Mouse (Mus musculus) neural tube, embryonic 15.5 days (tissue): Measurements from ENCODE around the gene Hs6st3. TPM values are rescaled to one million over a fixed set of nuclear protein-coding genes. Genes with fewer than 3 reads are reported as not detected.

ENCODE experiments used
- ATAC-seq: fragments of 200-750 bp; cut with Nextera tagmentation; 2 replicates; pipeline ENCODE4 v1.8.0; 2017; ENCODE audit warnings: mild to moderate bottlenecking, moderate TSS enrichment, moderate library complexity; ENCODE audit not compliant: low FRiP score
- H3K27ac ChIP-seq: fragments of 300-500 bp; sonication (generic); replicated peaks from 2 replicates; pipeline ENCODE4 v1.5.1; 2015; ENCODE audit warnings: mild to moderate bottlenecking, inconsistent platforms
- H3K27me3 ChIP-seq: fragments of 300-500 bp; sonication (generic); replicated peaks from 2 replicates; pipeline ENCODE4 v1.6.1; 2015; ENCODE audit warnings: inconsistent platforms
- H3K36me3 ChIP-seq: fragments of 300-500 bp; sonication (generic); 2 replicates; pipeline ENCODE4 v1.6.1; 2015; ENCODE audit warnings: inconsistent platforms
- H3K4me1 ChIP-seq: fragments of 300-500 bp; sonication (generic); 2 replicates; pipeline ENCODE4 v1.6.1; 2015; ENCODE audit warnings: inconsistent platforms
- H3K4me2 ChIP-seq: fragments of 300-500 bp; sonication (generic); 2 replicates; pipeline ENCODE4 v1.6.1; 2015; ENCODE audit warnings: inconsistent platforms, mild to moderate bottlenecking, moderate library complexity
- H3K4me3 ChIP-seq: fragments of 300-500 bp; sonication (generic); replicated peaks from 2 replicates; pipeline ENCODE4 v1.5.1; 2015; ENCODE audit warnings: mild to moderate bottlenecking, inconsistent platforms
- H3K9ac ChIP-seq: fragments of 300-500 bp; sonication (generic); replicated peaks from 2 replicates; pipeline ENCODE4 v1.6.1; 2015; ENCODE audit warnings: mild to moderate bottlenecking, inconsistent platforms
- H3K9me3 ChIP-seq: fragments of 300-500 bp; sonication (generic); replicated peaks from 2 replicates; pipeline ENCODE4 v1.6.1; 2016; ENCODE audit warnings: inconsistent platforms
- WGBS: fragments of 180-500 bp; shearing (Covaris S2); methylation state at CpG from one replicate; pipeline ENCODE4 v1.1.7; 2015; ENCODE audit warnings: mixed read lengths; 5-methylcytosine and 5-hydroxymethylcytosine counted together
- polyA plus RNA-seq: library from polyadenylated mRNA; unstranded; fragments of >200 nt; fragmentation: Nextera tagmentation; extraction: Ambion mirVana; gene quantifications from 2 replicates; pipeline ENCODE4 v1.2.1, GENCODE M21; 2015

Gene Hs6st3
- polyA plus RNA-seq, 1 experiment from 2014 or later: 2.1 TPM

DNA sequence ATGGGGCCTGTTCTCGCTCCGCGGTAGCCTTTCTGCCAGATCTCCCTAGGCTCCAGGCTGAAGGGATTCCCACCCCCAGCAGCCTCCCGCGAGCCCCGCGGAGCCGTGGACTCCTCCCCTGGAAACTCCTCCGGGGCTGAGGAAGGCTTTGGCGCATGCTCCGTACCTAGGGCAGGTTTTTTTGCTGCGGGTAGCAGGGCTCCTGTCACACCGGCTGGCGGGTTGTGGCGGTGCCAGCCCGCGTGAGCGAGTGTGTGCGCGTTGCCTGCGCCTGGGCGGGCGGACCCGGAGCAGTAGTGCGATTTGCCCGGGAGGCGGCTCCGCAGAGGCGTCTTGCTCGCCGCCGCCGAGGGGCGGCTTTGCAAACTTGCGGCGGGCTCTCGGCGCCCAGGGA lies 632 bp upstream of the Hs6st3 start:
- peak overlapping the region; percentile 57 for H3K9ac ChIP-seq
- under 1% methylated on average over 38 of the region's 38 CpGs for WGBS
- peak overlapping the region; percentile 57 for H3K27ac ChIP-seq
- peaks cover 24% of the 10 kb centered on the region for H3K4me1 ChIP-seq
- H3K9me3 ChIP-seq: no peaks in the 10 kb centered on the region
- H3K4me3 ChIP-seq: peak overlapping the region; percentile 74
- peak; percentile 90 for ATAC-seq
- H3K36me3 ChIP-seq: no peaks in the 10 kb centered on the region
- peak overlapping the region; percentile 94 for H3K4me2 ChIP-seq
- H3K27me3 ChIP-seq: peaks cover 21% of the 10 kb centered on the region

DNA sequence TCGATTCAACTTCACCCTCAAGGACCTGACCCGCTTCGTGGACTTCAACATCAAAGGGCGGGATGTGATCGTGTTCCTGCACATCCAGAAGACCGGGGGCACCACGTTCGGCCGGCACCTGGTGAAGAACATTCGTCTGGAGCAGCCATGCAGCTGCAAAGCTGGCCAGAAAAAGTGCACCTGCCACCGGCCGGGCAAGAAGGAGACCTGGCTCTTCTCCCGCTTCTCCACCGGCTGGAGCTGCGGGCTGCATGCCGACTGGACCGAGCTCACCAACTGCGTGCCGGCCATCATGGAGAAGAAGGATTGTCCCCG lies 602 bp downstream of the Hs6st3 start:
- H3K9ac ChIP-seq: peak overlapping the region; percentile 57
- H3K4me2 ChIP-seq: peak overlapping the region; percentile 94
- under 1% methylated on average over 20 of the region's 20 CpGs for WGBS
- peak overlapping the region; percentile 74 for H3K4me3 ChIP-seq
- no peak overlapping the region for H3K27ac ChIP-seq
- H3K36me3 ChIP-seq: no peaks in the 10 kb centered on the region
- peaks cover 24% of the 10 kb centered on the region for H3K4me1 ChIP-seq
- ATAC-seq: no peak
- no peaks in the 10 kb centered on the region for H3K9me3 ChIP-seq
- peaks cover 21% of the 10 kb centered on the region for H3K27me3 ChIP-seq

DNA sequence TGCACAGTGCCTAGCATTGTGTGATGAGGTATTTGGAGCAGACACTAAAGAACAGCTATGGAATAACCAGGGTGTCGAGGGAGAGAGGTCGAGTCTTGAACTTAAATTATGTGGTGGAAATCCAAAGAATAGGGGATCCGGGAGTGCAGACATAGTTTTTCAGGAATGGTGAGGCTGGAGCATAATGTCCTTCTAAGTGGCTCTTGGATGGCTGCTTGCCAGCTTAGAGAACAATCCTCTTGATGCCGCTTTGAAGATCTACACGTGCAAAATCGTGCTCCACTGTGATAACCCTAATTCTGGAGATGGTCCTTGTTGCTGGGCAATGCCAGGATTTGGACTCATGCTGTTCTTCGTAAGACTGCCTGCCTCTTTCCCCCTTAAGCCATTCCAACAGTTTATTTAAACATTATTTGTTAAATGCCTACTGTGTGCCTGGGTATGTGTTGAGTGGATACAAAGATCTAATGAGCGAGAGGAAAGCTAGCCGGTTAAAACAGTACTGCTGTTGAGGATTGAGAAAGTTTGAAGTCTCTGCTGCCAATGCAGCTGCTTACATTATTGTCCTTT lies 1.3 kb downstream of the Hs6st3 start:
- Histone ChIP-seq H3K9ac (peak overlapping the region; percentile 57), H3K4me3 (peak overlapping the region; percentile 74), H3K9me3 (no peaks in the 10 kb centered on the region), H3K4me2 (peak overlapping the region; percentile 94), H3K4me1 (peaks cover 20% of the 10 kb centered on the region), H3K36me3 (no peaks in the 10 kb centered on the region), H3K27me3 (peaks cover 21% of the 10 kb centered on the region), H3K27ac (no peak overlapping the region)
- 30% methylated on average over 9 of the region's 9 CpGs for WGBS
- no peak for ATAC-seq

GRCm38 (mm10) chr14:119153088-119153487 lies 14.9 kb downstream of the Hs6st3 start:
- no peak for ATAC-seq
- Histone ChIP-seq H3K4me3 (no peak overlapping the region), H3K27me3 (no peaks in the 10 kb centered on the region), H3K4me1 (no peaks in the 10 kb centered on the region), H3K4me2 (no peak overlapping the region), H3K27ac (no peak overlapping the region), H3K36me3 (no peaks in the 10 kb centered on the region), H3K9me3 (peaks cover 6% of the 10 kb centered on the region; the same call in 1 of the 2 replicates), H3K9ac (no peak overlapping the region)
- 73% methylated on average over 2 of the region's 2 CpGs for WGBS

DNA sequence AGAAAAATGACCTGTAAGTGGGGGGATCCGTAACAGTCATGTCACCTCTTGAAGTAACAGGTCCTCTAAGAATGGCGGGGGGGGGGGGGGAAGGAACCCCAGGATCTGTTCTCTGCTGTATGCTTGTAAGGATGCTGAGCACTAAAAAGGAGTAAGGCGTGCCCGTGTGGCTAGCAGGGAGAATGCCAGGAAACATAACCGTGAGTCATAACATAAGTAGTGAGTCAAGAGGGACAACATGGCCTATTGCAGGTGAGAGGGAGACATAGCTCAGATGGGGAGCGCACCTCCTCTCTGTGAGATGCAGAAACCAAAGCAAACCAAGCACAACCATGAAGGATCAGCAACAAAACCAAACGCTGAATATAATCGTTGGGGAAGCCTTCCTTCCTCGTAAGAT lies 55.8 kb downstream of the Hs6st3 start:
- Histone ChIP-seq H3K4me1 (no peaks in the 10 kb centered on the region), H3K27me3 (no peaks in the 10 kb centered on the region), H3K9ac (no peak overlapping the region), H3K36me3 (no peaks in the 10 kb centered on the region), H3K27ac (no peak overlapping the region), H3K9me3 (no peaks in the 10 kb centered on the region), H3K4me2 (no peak overlapping the region), H3K4me3 (no peak overlapping the region)
- no peak for ATAC-seq
- WGBS: 94% methylated on average over 9 of the region's 9 CpGs

GRCm38 (mm10) chr14:119203508-119203907 lies 65.4 kb downstream of the Hs6st3 start:
- WGBS: 94% methylated on average over 7 of the region's 7 CpGs
- Histone ChIP-seq H3K27me3 (no peaks in the 10 kb centered on the region), H3K4me3 (no peak overlapping the region), H3K4me1 (no peaks in the 10 kb centered on the region), H3K9ac (no peak overlapping the region), H3K4me2 (no peak overlapping the region), H3K36me3 (no peaks in the 10 kb centered on the region), H3K9me3 (no peaks in the 10 kb centered on the region), H3K27ac (no peak overlapping the region)
- ATAC-seq: no peak

GRCm38 (mm10) chr14:119215576-119216309 lies 77.6 kb downstream of the Hs6st3 start:
- Histone ChIP-seq H3K9ac (no peak overlapping the region), H3K4me1 (0 out of 2 replicates have a peak, but pooled peaks cover 3% of the 10 kb centered on the region), H3K9me3 (no peaks in the 10 kb centered on the region), H3K36me3 (no peaks in the 10 kb centered on the region), H3K4me2 (no peak overlapping the region), H3K27me3 (no peaks in the 10 kb centered on the region), H3K4me3 (no peak overlapping the region), H3K27ac (no peak overlapping the region)
- no peak for ATAC-seq
- 58% methylated on average over 13 of the region's 13 CpGs for WGBS

- Histone ChIP-seq H3K27me3 (no peaks in the 10 kb centered on the region), H3K9ac (no peak overlapping the region), H3K4me2 (no peak overlapping the region), H3K27ac (no peak overlapping the region), H3K4me1 (no peaks in the 10 kb centered on the region), H3K36me3 (no peaks in the 10 kb centered on the region), H3K9me3 (no peaks in the 10 kb centered on the region), H3K4me3 (no peak overlapping the region)
- no peak for ATAC-seq
- 89% methylated on average over 3 of the region's 3 CpGs for WGBS
These were observed 89.7 kb downstream of the Hs6st3 start for GRCm38 (mm10) chr14:119227709-119228338.

DNA sequence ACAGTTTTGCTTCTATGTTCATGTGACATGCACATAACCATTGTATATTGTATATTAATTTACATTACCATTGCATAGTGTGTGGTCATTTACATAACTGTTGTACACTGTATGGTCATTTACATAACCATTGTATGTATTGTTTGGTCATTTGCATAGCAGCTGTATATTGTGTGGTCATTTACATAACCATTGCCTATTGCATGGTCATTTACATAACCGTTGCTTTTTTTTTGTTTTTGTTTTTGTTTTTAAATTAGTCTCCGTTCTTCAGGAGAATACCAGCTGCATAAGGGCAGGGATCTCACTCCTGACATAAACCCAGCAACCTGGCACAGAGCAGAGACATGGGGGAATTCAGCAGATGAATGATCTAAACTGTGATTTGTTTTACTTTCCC lies 95.5 kb downstream of the Hs6st3 start:
- Histone ChIP-seq H3K4me1 (no peaks in the 10 kb centered on the region), H3K9ac (no peak overlapping the region), H3K27me3 (no peaks in the 10 kb centered on the region), H3K9me3 (no peaks in the 10 kb centered on the region), H3K4me3 (no peak overlapping the region), H3K27ac (no peak overlapping the region), H3K36me3 (no peaks in the 10 kb centered on the region), H3K4me2 (no peak overlapping the region)
- 42% methylated on average over 2 of the region's 2 CpGs for WGBS
- ATAC-seq: no peak

DNA sequence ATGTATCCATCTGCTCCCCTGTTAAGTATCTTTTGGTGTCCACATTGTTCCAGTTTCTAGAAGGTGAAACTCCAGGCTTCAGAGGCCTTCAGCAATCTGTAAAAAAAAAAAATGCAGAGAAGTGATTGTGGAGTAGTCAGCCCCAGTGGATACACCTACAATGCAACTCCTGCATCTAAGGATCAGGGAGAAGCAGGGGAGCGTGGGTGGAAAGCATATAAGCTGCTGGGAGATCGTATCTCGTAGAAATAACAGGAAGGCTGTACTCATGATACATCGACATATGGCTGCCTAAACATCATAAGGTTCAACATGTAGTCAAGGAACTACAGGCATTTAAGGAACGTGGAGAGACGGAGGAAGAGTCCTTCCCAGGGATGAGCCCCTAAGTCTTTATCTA lies 109.0 kb downstream of the Hs6st3 start:
- no peaks in the 10 kb centered on the region for H3K36me3 ChIP-seq
- no peaks in the 10 kb centered on the region for H3K27me3 ChIP-seq
- H3K27ac ChIP-seq: no peak overlapping the region
- 96% methylated on average over 6 of the region's 6 CpGs for WGBS
- peaks cover 5% of the 10 kb centered on the region; the same call in 1 of the 2 replicates for H3K4me1 ChIP-seq
- no peak overlapping the region for H3K9ac ChIP-seq
- no peak for ATAC-seq
- no peaks in the 10 kb centered on the region for H3K9me3 ChIP-seq
- H3K4me3 ChIP-seq: no peak overlapping the region
- H3K4me2 ChIP-seq: no peak overlapping the region

DNA sequence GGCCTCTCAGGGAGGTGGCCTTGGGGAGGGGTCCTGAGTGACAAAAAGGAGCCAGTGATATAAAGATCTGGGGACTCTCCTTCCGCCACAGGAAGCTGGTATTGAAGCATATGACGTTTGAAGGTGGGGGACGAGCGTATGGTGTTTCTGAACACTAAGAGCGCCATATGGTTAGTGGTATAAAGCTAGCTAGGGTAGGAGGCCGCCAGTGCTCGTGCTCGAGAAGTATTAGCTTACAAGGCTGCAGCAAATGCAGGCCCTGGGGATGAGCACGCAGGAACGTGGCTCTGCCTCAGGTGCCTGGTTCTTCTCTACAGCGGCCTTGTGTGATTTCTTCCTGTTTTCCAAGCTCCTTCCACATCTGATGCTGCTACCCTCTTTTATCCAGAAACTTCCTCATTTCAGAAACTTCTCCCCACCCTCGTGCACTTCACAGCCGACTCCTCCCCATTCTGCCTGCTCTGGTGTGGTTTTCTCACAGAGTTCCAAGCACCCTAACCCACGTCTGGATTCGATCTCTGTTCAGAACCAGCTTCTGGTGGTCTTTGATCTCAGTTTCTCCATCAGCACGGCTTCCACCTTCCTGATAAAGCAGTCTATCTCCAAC lies 110.0 kb downstream of the Hs6st3 start:
- peaks cover 5% of the 10 kb centered on the region; the same call in 1 of the 2 replicates for H3K4me1 ChIP-seq
- no peak overlapping the region for H3K9ac ChIP-seq
- no peak overlapping the region for H3K4me3 ChIP-seq
- H3K27ac ChIP-seq: no peak overlapping the region
- ATAC-seq: no peak
- H3K36me3 ChIP-seq: no peaks in the 10 kb centered on the region
- no peak overlapping the region for H3K4me2 ChIP-seq
- 87% methylated on average over 16 of the region's 16 CpGs for WGBS
- no peaks in the 10 kb centered on the region for H3K9me3 ChIP-seq
- H3K27me3 ChIP-seq: no peaks in the 10 kb centered on the region

- ATAC-seq: no peak
- Histone ChIP-seq H3K36me3 (no peaks in the 10 kb centered on the region), H3K9me3 (no peaks in the 10 kb centered on the region), H3K4me2 (no peak overlapping the region), H3K9ac (no peak overlapping the region), H3K27me3 (no peaks in the 10 kb centered on the region), H3K4me3 (no peak overlapping the region), H3K4me1 (peaks cover 5% of the 10 kb centered on the region; the same call in 1 of the 2 replicates), H3K27ac (no peak overlapping the region; the same call in 1 of the 2 replicates)
- WGBS: 58% methylated on average over 10 of the region's 10 CpGs
These were observed 112.2 kb downstream of the Hs6st3 start for GRCm38 (mm10) chr14:119250353-119250752.
